Mouse (Mus musculus) hindbrain, embryonic 16.5 days (tissue): ENCODE results near the gene Gm7030. TPM values are rescaled to one million over a fixed set of nuclear protein-coding genes. Genes with fewer than 3 reads are reported as not detected.
"Not testable (repeated sequence)": the region's sequence is repeated elsewhere in the genome, so short reads cannot be mapped to it uniquely, and the experiment has no call there.

ENCODE experiments used
- ATAC-seq: fragments of 200-750 bp; cut with Nextera tagmentation; 2 replicates; pipeline ENCODE4 v1.8.0; 2017; ENCODE audit warnings: moderate TSS enrichment, moderate library complexity
- H3K27ac ChIP-seq: fragments of 300-500 bp; sonication (generic); 2 replicates; pipeline ENCODE4 v1.5.1; 2014; ENCODE audit warnings: low read depth, mild to moderate bottlenecking, control low read depth, low read length, moderate library complexity
- H3K27me3 ChIP-seq: fragments of 300-500 bp; sonication (generic); replicated peaks from 2 replicates; pipeline ENCODE4 v1.6.1; 2014; ENCODE audit warnings: low read length; ENCODE audit not compliant: control insufficient read depth, insufficient read depth
- H3K36me3 ChIP-seq: fragments of 300-500 bp; sonication (generic); 2 replicates; pipeline ENCODE4 v1.6.1; 2014; ENCODE audit warnings: mild to moderate bottlenecking, low read length, moderate library complexity, mixed read lengths; ENCODE audit not compliant: control insufficient read depth, insufficient read depth
- H3K4me1 ChIP-seq: fragments of 300-500 bp; sonication (generic); 2 replicates; pipeline ENCODE4 v1.6.1; 2014; ENCODE audit warnings: low read depth, low read length; ENCODE audit not compliant: control insufficient read depth, insufficient read depth
- H3K4me2 ChIP-seq: fragments of 300-500 bp; sonication (generic); 2 replicates; pipeline ENCODE4 v1.6.1; 2014; ENCODE audit warnings: mild to moderate bottlenecking, low read length, control low read depth, moderate library complexity
- H3K4me3 ChIP-seq: fragments of 300-500 bp; sonication (generic); 2 replicates; pipeline ENCODE4 v1.5.1; 2014; ENCODE audit warnings: mild to moderate bottlenecking, low read length, control low read depth, moderate library complexity
- H3K9ac ChIP-seq: fragments of 300-500 bp; sonication (generic); 2 replicates; pipeline ENCODE4 v1.6.1; 2014; ENCODE audit warnings: low read depth, mild to moderate bottlenecking, control low read depth, low read length, moderate library complexity
- H3K9me3 ChIP-seq: fragments of 300-500 bp; sonication (generic); 2 replicates; pipeline ENCODE4 v1.6.1; 2014; ENCODE audit warnings: mild to moderate bottlenecking, low read length, moderate library complexity; ENCODE audit not compliant: control insufficient read depth
- WGBS: fragments of 180-500 bp; shearing (Covaris S2); extraction: QIAGEN DNeasy Blood & Tissue Kit; methylation state at CpG from one replicate; pipeline ENCODE4 v1.1.7; 2014; 5-methylcytosine and 5-hydroxymethylcytosine counted together
- polyA plus RNA-seq: library from polyadenylated mRNA; unstranded; fragments of >200 nt; fragmentation: Nextera tagmentation; extraction: Ambion mirVana; gene quantifications from 2 replicates; pipeline ENCODE4 v1.2.1, GENCODE M21; 2015

Gm7030 gene
- not detected in 2 replicates for polyA plus RNA-seq

- H3K27me3 ChIP-seq, H3K4me3 ChIP-seq, ATAC-seq, H3K27ac ChIP-seq, H3K4me2 ChIP-seq, H3K4me1 ChIP-seq, H3K36me3 ChIP-seq, H3K9me3 ChIP-seq, H3K9ac ChIP-seq: not testable (repeated sequence)
- 25% methylated on average over 23 of the region's 28 CpGs for WGBS
These were observed at the start of gene Gm7030 for GRCm38 (mm10) chr17:36128968-36129817. Gene Gm7030 (minus strand): TSS chr17:36129425.

DNA sequence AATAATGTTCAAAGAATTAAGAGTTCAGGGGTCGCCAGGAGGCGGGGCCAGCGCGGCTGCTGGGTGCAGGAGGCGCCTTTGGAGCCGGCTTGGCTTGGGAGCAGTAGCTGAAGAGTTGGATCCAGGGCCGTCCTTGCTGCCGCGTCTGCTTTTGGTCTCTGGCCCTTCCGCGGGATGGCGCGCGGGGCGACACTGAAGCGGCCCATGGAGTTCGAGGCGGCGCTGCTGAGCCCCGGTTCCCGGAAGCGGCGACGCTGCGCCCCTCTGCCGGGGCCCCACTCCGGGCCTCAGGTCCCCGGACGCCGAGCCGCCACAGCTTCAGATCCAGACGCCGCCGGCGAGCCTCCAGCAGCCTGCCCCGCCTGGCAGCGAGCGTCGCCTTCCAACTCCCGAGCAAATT, 49.7 kb upstream of the Gm7030 start:
- not testable (repeated sequence) for H3K27ac ChIP-seq, H3K9me3 ChIP-seq, H3K36me3 ChIP-seq, H3K9ac ChIP-seq, H3K4me1 ChIP-seq
- Histone ChIP-seq H3K4me2 (peak overlapping the region; percentile 61), H3K27me3 (peaks cover 11% of the 10 kb centered on the region), H3K4me3 (peak overlapping the region; percentile 38)
- 0 out of 2 replicates have a peak, but pooled peaks have one; percentile 17 for ATAC-seq
- WGBS = 0% methylated on average over 40 of the region's 40 CpGs

DNA sequence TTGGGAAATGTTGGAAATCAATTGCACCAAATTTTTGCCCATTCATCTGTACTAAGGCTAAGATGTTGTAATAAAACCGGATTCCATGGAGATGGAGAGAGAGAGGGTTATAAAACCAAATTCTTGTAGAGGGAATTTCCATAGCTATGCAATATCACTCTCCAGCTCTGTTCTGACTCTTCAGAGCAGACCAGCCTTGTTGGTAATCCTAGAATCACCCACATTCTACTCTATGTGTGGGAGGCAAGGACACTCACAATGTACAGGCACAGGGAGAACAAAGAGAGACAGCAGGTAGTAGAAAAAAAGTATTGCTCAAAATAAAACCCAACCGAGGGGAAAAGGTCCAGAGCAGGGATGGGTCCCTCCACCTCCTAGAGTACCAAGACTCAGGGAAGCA, 46.9 kb upstream of the Gm7030 start:
- WGBS = no CpG with 5 or more reads among the region's 2 CpGs
- not testable (repeated sequence) for H3K4me3 ChIP-seq, ATAC-seq, H3K27ac ChIP-seq, H3K4me2 ChIP-seq, H3K9me3 ChIP-seq, H3K36me3 ChIP-seq, H3K4me1 ChIP-seq, H3K27me3 ChIP-seq, H3K9ac ChIP-seq

- H3K27ac ChIP-seq = no peak overlapping the region
- H3K27me3 ChIP-seq = peaks cover 36% of the 10 kb centered on the region
- no peaks in the 10 kb centered on the region for H3K36me3 ChIP-seq
- H3K4me1 ChIP-seq = no peaks in the 10 kb centered on the region
- no peak overlapping the region for H3K4me3 ChIP-seq
- H3K9me3 ChIP-seq = peaks cover 4% of the 10 kb centered on the region; the same call in 1 of the 2 replicates
- H3K4me2 ChIP-seq = no peak overlapping the region
- H3K9ac ChIP-seq = no peak overlapping the region
- ATAC-seq = no peak
- whole genome bisulfite sequencing = 47% methylated on average over 1 of the region's 1 CpGs
These were observed 41.1 kb upstream of the Gm7030 start for GRCm38 (mm10) chr17:36170287-36170814.

DNA sequence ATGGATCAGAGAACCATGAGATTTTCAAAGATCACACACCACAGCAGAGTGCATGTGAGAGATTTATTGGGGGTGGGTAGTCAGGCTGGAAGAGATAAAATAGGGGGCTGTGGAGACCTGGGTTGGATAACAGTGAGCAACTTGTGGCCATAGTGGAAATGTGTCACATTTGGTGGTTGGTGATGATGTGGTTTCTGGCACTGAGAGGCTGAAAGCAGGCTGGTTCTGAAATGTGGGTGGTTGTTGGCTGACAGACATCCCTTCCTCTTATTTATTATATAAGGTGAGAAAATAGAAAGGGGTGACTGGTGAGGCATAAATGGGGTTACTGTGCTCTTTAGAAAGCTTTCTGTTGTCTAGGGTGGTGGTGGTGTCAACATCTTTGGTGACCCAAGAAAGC, 40.5 kb upstream of the Gm7030 start:
- Histone ChIP-seq H3K4me1 (no peaks in the 10 kb centered on the region), H3K4me2 (no peak overlapping the region), H3K27me3 (peaks cover 41% of the 10 kb centered on the region), H3K9ac (no peak overlapping the region), H3K9me3 (peaks cover 4% of the 10 kb centered on the region; the same call in 1 of the 2 replicates), H3K27ac (no peak overlapping the region), H3K4me3 (no peak overlapping the region), H3K36me3 (no peaks in the 10 kb centered on the region)
- no peak for ATAC-seq

DNA sequence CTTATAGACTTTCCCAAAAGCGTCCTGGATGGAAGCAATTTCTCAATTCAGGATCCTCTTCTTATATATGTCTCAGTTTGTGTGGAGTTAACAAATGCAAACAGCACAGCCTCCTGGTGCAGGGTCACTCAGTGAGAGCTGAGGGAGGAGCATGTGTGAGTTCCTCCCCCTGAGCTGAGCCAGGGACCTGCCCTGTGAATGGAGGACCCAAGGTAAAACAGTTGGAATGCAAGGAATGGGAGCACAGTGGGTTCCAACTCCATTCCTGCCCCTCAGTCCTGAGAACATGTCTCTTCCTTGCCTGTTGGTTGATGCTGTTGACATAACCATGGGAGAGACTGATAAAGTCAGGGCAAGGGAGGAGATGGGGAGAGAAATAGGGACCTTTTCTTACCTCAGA, 39.9 kb upstream of the Gm7030 start:
- H3K4me3 ChIP-seq, H3K36me3 ChIP-seq, H3K9me3 ChIP-seq, ATAC-seq, H3K4me1 ChIP-seq, H3K27ac ChIP-seq, H3K9ac ChIP-seq, H3K4me2 ChIP-seq: not testable (repeated sequence)
- WGBS = no CpG with 5 or more reads among the region's 1 CpGs
- peaks cover 48% of the 10 kb centered on the region for H3K27me3 ChIP-seq

DNA sequence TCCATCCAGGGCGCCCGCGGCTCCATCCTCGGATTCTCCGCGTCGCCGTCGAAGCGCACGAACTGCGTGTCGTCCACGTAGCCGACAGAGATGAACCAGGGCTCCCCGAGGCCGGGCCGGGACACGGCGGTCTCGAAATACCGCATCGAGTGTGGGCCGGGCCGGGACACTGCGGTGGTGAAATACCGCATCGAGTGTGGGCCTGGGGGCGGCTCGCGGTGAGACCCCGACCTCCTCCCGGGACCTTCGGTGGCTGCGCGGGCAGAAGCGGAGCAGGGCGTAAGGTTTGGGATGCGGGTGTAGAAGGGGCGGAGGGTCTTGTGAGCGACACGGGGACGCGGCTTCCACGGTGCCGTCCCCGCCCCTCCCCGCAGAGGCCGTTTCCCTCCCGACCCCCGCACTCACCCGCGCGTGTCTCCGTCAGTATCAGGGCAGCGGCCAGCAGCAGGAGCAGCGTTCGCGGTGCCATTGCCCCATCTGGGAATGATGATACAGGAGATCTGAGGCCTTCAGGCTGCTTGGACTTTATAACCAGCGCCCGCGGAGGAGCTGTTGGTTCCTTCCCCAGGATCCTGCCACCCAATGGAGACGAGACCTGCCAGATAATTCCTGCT, 38.9 kb upstream of the Gm7030 start, which contains the start of gene Gm8909:
Gene Gm8909 (minus strand): TSS at position 499 of the 614 bp plus-strand sequence.
- Histone ChIP-seq H3K4me3 (peak within 1 kb of the TSS; percentile 23), H3K36me3 (no peaks in the 10 kb centered on the region), H3K27me3 (peaks cover 55% of the 10 kb centered on the region), H3K4me2 (peak within 1 kb of the TSS; percentile 43), H3K9ac (no peak within 1 kb of the TSS), H3K4me1 (no peaks in the 10 kb centered on the region), H3K27ac (no peak within 1 kb of the TSS), H3K9me3 (peaks cover 4% of the 10 kb centered on the region; the same call in 1 of the 2 replicates)
- 3% methylated on average over 55 of the region's 63 CpGs for WGBS
- ATAC-seq = no peak

DNA sequence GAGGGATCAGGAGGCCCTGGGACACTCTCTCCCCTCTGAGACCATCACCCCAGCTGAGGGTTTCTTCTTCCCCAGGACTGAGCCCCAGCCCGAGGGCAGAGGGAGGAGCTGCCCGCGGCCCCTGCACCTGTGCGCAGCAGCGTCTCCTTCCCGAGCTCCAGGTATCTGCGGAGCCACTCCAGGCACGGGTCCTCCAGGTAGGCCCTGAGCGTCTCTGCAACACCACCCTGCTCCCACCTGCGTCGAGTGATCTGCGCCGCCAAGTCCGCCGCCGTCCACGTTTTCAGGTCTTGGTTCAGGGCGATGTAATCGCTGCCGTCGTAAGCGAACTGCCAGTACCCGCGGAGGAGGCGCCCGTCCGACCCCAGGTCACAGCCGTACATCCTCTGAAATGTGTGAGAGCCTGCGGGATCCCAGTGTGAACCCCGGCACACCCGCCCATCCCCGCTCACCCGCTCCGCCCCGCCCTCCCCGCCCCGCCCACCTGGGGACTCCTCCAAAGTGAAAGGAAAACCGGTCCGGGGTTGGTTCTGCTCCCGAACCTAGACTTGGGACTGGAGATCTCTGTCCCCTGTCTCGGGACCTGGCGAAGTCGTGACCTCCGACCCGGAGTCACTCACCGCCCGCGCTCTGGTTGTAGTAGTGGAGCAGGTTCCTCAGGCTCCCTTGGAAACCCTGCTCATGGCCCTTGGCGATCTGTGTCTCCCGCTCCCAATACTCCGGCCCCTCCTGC, 38.2 kb upstream of the Gm7030 start:
- Histone ChIP-seq H3K4me3 (peak overlapping the region; percentile 23), H3K4me2 (peak overlapping the region; percentile 43), H3K36me3 (no peaks in the 10 kb centered on the region), H3K9ac (no peak overlapping the region), H3K4me1 (no peaks in the 10 kb centered on the region), H3K9me3 (peaks cover 4% of the 10 kb centered on the region; the same call in 1 of the 2 replicates), H3K27ac (no peak overlapping the region), H3K27me3 (peaks cover 61% of the 10 kb centered on the region)
- no peak for ATAC-seq
- WGBS = 1% methylated on average over 35 of the region's 51 CpGs

DNA sequence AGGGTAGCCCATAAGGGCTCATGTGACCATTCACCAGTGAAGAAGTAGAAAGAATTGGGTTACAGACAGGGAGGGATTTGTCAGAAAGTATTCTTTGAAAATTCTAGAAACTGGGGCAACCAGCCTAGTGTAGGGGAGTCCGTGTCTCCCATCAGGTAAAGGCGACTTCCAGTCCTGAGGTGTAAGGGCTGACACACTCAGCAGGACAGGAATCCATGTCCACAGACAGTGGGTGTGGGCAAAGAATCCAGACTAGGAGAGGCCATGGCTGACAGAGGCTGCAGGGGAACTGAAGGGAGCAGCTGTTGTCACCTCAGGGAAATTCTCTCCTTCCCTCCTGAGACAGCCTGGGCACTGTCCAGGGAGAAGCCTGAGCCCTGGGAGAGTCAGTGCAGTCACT, 37.7 kb upstream of the Gm7030 start:
- peaks cover 65% of the 10 kb centered on the region for H3K27me3 ChIP-seq
- ATAC-seq, H3K9ac ChIP-seq, H3K4me1 ChIP-seq, H3K36me3 ChIP-seq, H3K9me3 ChIP-seq, H3K4me3 ChIP-seq, H3K27ac ChIP-seq, H3K4me2 ChIP-seq: not testable (repeated sequence)
- WGBS = 17% methylated on average over 2 of the region's 2 CpGs
